Mouse (Mus musculus) limb, embryonic 13.5 days (tissue): ENCODE measurements around the gene Psors1c2. TPM values are rescaled to one million over a fixed set of nuclear protein-coding genes. Genes with fewer than 3 reads are reported as not detected.

Experiments
- ATAC-seq: fragments of 200-750 bp; cut with Nextera tagmentation; 2 replicates; pipeline ENCODE4 v1.8.0; 2017; ENCODE audit warnings: low read depth, moderate number of reproducible peaks, moderate TSS enrichment; ENCODE audit not compliant: low FRiP score
- H3K27ac ChIP-seq: fragments of 300-500 bp; sonication (generic); 2 replicates; pipeline ENCODE4 v1.5.1; 2015; ENCODE audit warnings: inconsistent platforms, mild to moderate bottlenecking, moderate library complexity
- H3K27me3 ChIP-seq: fragments of 300-500 bp; sonication (generic); 2 replicates; pipeline ENCODE4 v1.6.1; 2015; ENCODE audit warnings: mild to moderate bottlenecking, inconsistent platforms
- H3K36me3 ChIP-seq: fragments of 300-500 bp; sonication (generic); 2 replicates; pipeline ENCODE4 v1.6.1; 2015; ENCODE audit warnings: inconsistent platforms, mild to moderate bottlenecking, moderate library complexity
- H3K4me1 ChIP-seq: fragments of 300-500 bp; sonication (generic); 2 replicates; pipeline ENCODE4 v1.6.1; 2015; ENCODE audit warnings: inconsistent platforms
- H3K4me2 ChIP-seq: fragments of 300-500 bp; sonication (generic); replicated peaks from 2 replicates; pipeline ENCODE4 v1.6.1; 2015; ENCODE audit warnings: inconsistent platforms, mild to moderate bottlenecking, moderate library complexity
- H3K4me3 ChIP-seq: fragments of 300-500 bp; sonication (generic); 2 replicates; pipeline ENCODE4 v1.5.1; 2015; ENCODE audit warnings: moderate library complexity, mild to moderate bottlenecking, inconsistent platforms
- H3K9ac ChIP-seq: fragments of 300-500 bp; sonication (generic); 2 replicates; pipeline ENCODE4 v1.6.1; 2015; ENCODE audit warnings: mild to moderate bottlenecking, inconsistent platforms
- H3K9me3 ChIP-seq: fragments of 300-500 bp; sonication (generic); 2 replicates; pipeline ENCODE4 v1.6.1; 2016; ENCODE audit warnings: inconsistent platforms
- WGBS: fragments of 180-500 bp; shearing (Covaris S2); methylation state at CpG from one replicate; pipeline ENCODE4 v1.1.7; 2015; 5-methylcytosine and 5-hydroxymethylcytosine counted together
- polyA plus RNA-seq: library from polyadenylated mRNA; unstranded; fragments of >200 nt; fragmentation: Nextera tagmentation; extraction: Ambion mirVana; gene quantifications from 2 replicates; pipeline ENCODE4 v1.2.1, GENCODE M21; 2015

The Psors1c2 gene
- polyA plus RNA-seq, 1 experiment from 2014 or later: 1.9 TPM

DNA sequence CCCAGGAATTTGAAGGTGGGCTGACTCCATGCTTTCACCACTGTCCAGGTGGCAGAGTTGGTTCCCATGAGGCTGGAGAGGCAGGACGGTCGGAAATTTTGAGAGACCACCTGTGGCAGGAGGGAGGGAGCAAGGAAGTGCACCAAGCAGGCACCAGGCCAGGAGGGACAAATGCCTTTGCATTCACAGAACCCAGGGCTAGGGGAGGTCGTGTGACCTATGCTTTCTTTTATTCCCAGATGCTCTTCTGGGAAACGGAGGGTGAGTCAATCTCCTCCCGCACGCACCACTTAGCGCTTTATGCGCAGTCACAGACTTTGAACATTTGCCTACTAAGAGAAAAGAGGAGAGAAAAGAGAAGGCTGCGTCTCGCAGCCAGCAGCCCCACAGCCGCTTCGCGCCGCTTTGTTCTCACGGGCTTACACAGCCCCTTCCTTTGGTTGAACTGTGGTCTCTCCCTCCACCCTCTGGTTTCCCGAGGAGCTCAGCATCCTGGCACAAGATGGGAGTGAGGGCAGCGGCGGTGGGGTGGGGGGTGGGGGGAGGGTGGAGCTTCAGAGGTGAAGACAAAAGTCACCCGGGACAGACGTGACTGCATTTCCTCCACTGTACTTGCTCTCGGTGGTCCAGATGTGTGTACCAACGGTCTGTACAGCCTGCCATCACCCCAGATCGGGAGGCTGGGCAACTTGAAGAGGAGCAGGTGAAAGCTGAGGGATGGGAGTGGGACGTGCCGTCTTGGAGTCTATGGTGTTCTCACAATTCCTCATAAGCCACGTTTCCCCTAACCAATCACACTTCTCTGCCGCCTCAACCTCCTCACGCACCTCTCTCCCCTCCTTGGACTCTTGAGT lies 36.3 kb downstream of the Psors1c2 start:
- Histone ChIP-seq H3K4me3 (peak overlapping the region; percentile 32), H3K36me3 (no peaks in the 10 kb centered on the region), H3K27me3 (peaks cover 45% of the 10 kb centered on the region), H3K9me3 (no peaks in the 10 kb centered on the region), H3K27ac (no peak overlapping the region), H3K4me1 (peaks cover 10% of the 10 kb centered on the region), H3K9ac (peak overlapping the region; percentile 51), H3K4me2 (peak overlapping the region; percentile 62)
- 0 out of 2 replicates have a peak, but pooled peaks have one; percentile 54 for ATAC-seq
- WGBS: 3% methylated on average over 28 of the region's 28 CpGs

DNA sequence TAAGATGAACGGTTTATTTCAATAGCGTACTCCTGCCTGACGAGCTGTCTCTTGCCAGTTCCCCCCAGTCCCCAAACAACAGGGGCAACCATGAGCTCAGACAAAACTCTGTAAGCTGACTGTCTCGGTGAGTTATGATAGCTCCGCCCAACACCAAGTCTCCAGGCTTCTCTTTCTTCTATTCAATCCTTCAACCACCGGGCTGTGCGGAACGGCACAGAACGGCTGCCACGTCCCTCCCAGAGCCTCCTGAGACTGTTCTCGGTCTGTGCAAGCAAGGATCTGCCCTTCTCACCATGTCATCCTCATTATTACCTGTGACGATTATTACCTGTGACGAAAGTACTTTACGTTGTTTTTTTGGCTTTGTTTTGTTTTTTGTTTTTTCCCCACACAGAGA lies 37.8 kb downstream of the Psors1c2 start:
- ATAC-seq: no peak
- WGBS: 83% methylated on average over 14 of the region's 14 CpGs
- no peak overlapping the region for H3K4me3 ChIP-seq
- peaks cover 54% of the 10 kb centered on the region for H3K27me3 ChIP-seq
- no peaks in the 10 kb centered on the region for H3K9me3 ChIP-seq
- no peaks in the 10 kb centered on the region for H3K36me3 ChIP-seq
- H3K27ac ChIP-seq: no peak overlapping the region
- peaks cover 10% of the 10 kb centered on the region for H3K4me1 ChIP-seq
- H3K4me2 ChIP-seq: no peak overlapping the region
- no peak overlapping the region for H3K9ac ChIP-seq

- H3K4me1 ChIP-seq: peaks cover 10% of the 10 kb centered on the region
- H3K4me3 ChIP-seq: no peak overlapping the region
- no peaks in the 10 kb centered on the region for H3K36me3 ChIP-seq
- H3K9ac ChIP-seq: no peak overlapping the region
- no peak overlapping the region for H3K27ac ChIP-seq
- 94% methylated on average over 7 of the region's 7 CpGs for WGBS
- no peak overlapping the region for H3K4me2 ChIP-seq
- no peak for ATAC-seq
- no peaks in the 10 kb centered on the region for H3K9me3 ChIP-seq
- peaks cover 52% of the 10 kb centered on the region for H3K27me3 ChIP-seq
Observed at GRCm38 (mm10) chr17:35571477-35571876, 38.5 kb downstream of the Psors1c2 start.

DNA sequence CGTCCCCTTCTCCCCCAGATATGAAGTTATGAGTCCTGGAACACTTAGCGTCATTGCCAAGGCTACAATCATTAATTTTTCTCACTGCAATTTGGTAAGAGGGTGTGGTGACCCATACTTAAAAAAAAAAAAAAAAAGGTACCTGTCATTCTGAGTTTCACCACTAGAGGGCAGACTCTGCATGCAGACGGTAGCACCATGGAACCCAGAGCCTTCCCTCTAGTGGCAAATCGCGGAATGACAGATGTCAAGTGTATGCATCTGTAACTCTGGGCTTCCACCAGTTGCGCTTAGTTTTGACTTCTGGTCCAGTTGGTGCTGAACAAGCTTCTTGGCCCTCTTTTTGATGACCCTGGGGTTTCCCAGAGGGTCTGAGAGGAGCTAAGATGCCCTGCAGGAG lies 45.2 kb downstream of the Psors1c2 start:
- no peak for ATAC-seq
- no peaks in the 10 kb centered on the region for H3K36me3 ChIP-seq
- no peak overlapping the region for H3K4me2 ChIP-seq
- WGBS: 19% methylated on average over 6 of the region's 6 CpGs
- no peaks in the 10 kb centered on the region for H3K9me3 ChIP-seq
- peaks cover 24% of the 10 kb centered on the region for H3K27me3 ChIP-seq
- H3K27ac ChIP-seq: no peak overlapping the region
- no peak overlapping the region for H3K9ac ChIP-seq
- H3K4me3 ChIP-seq: no peak overlapping the region
- H3K4me1 ChIP-seq: no peaks in the 10 kb centered on the region

- 95% methylated on average over 1 of the region's 1 CpGs for WGBS
- no peak overlapping the region for H3K4me2 ChIP-seq
- H3K4me3 ChIP-seq: no peak overlapping the region
Observed at GRCm38 (mm10) chr17:35582900-35583299, 49.9 kb downstream of the Psors1c2 start.

More at GRCm38 (mm10) chr17:35582900-35583299, 49.9 kb downstream of the Psors1c2 start:
- no peak for ATAC-seq
- no peaks in the 10 kb centered on the region for H3K4me1 ChIP-seq
- H3K27ac ChIP-seq: no peak overlapping the region
- no peaks in the 10 kb centered on the region for H3K36me3 ChIP-seq
- peaks cover 3% of the 10 kb centered on the region; the same call in 1 of the 2 replicates for H3K9me3 ChIP-seq
- no peaks in the 10 kb centered on the region for H3K27me3 ChIP-seq
- H3K9ac ChIP-seq: no peak overlapping the region

Other genes starting within 250 kb of the Psors1c2 start
- 0.09 and 0.31 TPM in 2 replicates for gene H2-Q1, start 212.8 kb upstream of the Psors1c2 start, polyA plus RNA-seq
- 0.69 and 0.89 TPM in 2 replicates for gene H2-Q2, start 191.0 kb upstream of the Psors1c2 start, polyA plus RNA-seq
- 4.6 and 5.1 TPM in 2 replicates for gene H2-Q4, start 153.6 kb upstream of the Psors1c2 start, polyA plus RNA-seq
- gene H2-Q6, start 108.4 kb upstream of the Psors1c2 start, polyA plus RNA-seq: 1.0 and 1.6 TPM in 2 replicates
- 9.4 TPM in 2 replicates for gene H2-Q7, start 94.0 kb upstream of the Psors1c2 start, polyA plus RNA-seq
- gene H2-Q10, start 63.1 kb upstream of the Psors1c2 start, polyA plus RNA-seq: 0.32 and 1.1 TPM in 2 replicates
- 0.23 TPM in 1 of 2 replicates, not detected in the other for gene Pou5f1, start 27.2 kb upstream of the Psors1c2 start, polyA plus RNA-seq
- 68.6 and 70.6 TPM in 2 replicates for gene Tcf19, start 16.4 kb upstream of the Psors1c2 start, polyA plus RNA-seq
- 20.9 and 22.1 TPM in 2 replicates for gene Cchcr1, start 16.1 kb upstream of the Psors1c2 start, polyA plus RNA-seq
- 0.06 and 0.11 TPM in 2 replicates for gene Cdsn, start 18.9 kb downstream of the Psors1c2 start, polyA plus RNA-seq
- gene 2300002M23Rik, start 34.2 kb downstream of the Psors1c2 start, polyA plus RNA-seq: 0.38 TPM in 1 of 2 replicates, not detected in the other
- gene Sfta2, start 68.3 kb downstream of the Psors1c2 start, polyA plus RNA-seq: not detected in 2 replicates
- gene Gm9573, start 93.4 kb downstream of the Psors1c2 start, polyA plus RNA-seq: not detected in 2 replicates
- 0.11 and 0.24 TPM in 2 replicates for gene Mucl3, start 110.5 kb downstream of the Psors1c2 start, polyA plus RNA-seq
- 17.8 and 21.0 TPM in 2 replicates for gene Vars2, start 134.4 kb downstream of the Psors1c2 start, polyA plus RNA-seq
- gene Gtf2h4, start 140.5 kb downstream of the Psors1c2 start, polyA plus RNA-seq: 45.3 and 48.0 TPM in 2 replicates
- gene Ddr1, start 171.4 kb downstream of the Psors1c2 start, polyA plus RNA-seq: 47.1 and 57.9 TPM in 2 replicates